Mouse (Mus musculus): Measurements from ENCODE around the gene Mospd3. TPM values are rescaled to one million over a fixed set of nuclear protein-coding genes. Genes with fewer than 3 reads are reported as not detected.

The Mospd3 gene
- polyA plus RNA-seq, 1 experiment from 2014 or later, result 25.0 TPM

DNA sequence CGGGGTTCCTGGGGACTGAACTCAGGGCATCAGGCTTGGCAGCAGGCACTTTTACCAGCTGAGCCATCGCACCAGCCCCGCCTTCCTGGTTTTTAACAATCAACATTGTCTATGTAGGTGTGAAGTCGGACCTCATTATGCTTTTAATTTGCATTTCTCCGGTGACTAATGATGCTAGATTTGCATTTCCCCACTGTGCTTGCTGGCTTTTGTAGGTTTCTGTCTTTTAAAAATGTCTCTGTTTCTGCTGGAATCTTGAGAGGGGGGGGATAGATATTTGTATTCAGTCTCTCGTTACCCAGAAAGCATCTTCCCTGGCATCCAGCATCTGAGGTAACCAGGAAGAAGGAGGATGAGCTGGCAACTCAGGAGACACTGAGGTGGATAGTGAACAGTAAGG, 39.3 kb downstream of the Mospd3 start:
- ATAC-seq (replicated peaks; ENCODE audit: extremely low read depth, insufficient read depth, low FRiP score), result no peak
- 62% methylated on average over 6 of the region's 6 CpGs for WGBS
- no peaks in the 10 kb centered on the region for H3K36me3 ChIP-seq (ENCODE audit: control insufficient read depth, insufficient read depth)

GRCm38 (mm10) chr5:137553898-137554297, 47.0 kb downstream of the Mospd3 start:
- no peak overlapping the region for H3K4me2 ChIP-seq (ENCODE audit: low read depth, low read length)
- no peaks in the 10 kb centered on the region for H3K36me3 ChIP-seq (ENCODE audit: control insufficient read depth, insufficient read depth)
- WGBS, result 44% methylated on average over 11 of the region's 11 CpGs
- H3K4me1 ChIP-seq (ENCODE audit: control insufficient read depth, insufficient read depth, low read length), result no peaks in the 10 kb centered on the region
- no peak for ATAC-seq (replicated peaks; ENCODE audit: extremely low read depth, insufficient read depth, low FRiP score)
- H3K27ac ChIP-seq (ENCODE audit: low read length), result no peak overlapping the region
- H3K9me3 ChIP-seq (replicated peaks; ENCODE audit: control insufficient read depth, low read length), result no peaks in the 10 kb centered on the region
- H3K4me3 ChIP-seq (ENCODE audit: low read length), result no peak overlapping the region
- H3K9ac ChIP-seq (ENCODE audit: low read length), result no peak overlapping the region
- peaks cover 14% of the 10 kb centered on the region for H3K27me3 ChIP-seq (ENCODE audit: control insufficient read depth, insufficient read depth, low read length)

More for the DNA sequence above, 39.3 kb downstream of the Mospd3 start:
- no peaks in the 10 kb centered on the region for H3K9me3 ChIP-seq (replicated peaks; ENCODE audit: control insufficient read depth, low read length)
- H3K4me2 ChIP-seq (ENCODE audit: low read depth, low read length), result no peak overlapping the region
- H3K4me3 ChIP-seq (ENCODE audit: low read length), result no peak overlapping the region
- H3K4me1 ChIP-seq (ENCODE audit: control insufficient read depth, insufficient read depth, low read length), result no peaks in the 10 kb centered on the region
- H3K27ac ChIP-seq (ENCODE audit: low read length), result no peak overlapping the region
- no peaks in the 10 kb centered on the region; the same call in 1 of the 2 replicates for H3K27me3 ChIP-seq (ENCODE audit: control insufficient read depth, insufficient read depth, low read length)
- H3K9ac ChIP-seq (ENCODE audit: low read length), result no peak overlapping the region

DNA sequence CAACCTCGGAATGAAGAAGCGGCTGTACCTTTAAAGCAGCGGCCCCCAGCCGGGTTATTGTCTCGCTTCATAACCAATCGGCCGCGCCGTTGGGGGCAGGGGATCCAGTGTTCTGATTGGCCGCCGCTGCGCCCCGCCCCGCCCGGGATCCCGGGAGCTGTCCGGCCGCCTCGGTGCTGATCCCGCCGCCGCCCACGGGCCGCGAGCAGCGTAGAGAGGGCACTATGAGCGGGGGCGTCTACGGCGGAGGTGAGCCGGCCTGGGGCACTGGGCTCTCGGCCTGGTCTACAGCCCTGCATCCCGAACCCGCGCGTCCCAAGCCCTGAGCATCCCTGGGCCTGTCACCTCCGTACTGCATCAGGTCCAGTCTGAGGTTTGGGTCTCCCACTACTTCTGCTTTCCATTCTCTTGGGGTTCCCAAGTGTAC, 47.4 kb downstream of the Mospd3 start, which contains the start of gene Actl6b:
Actl6b (plus strand) TSS at position 107 of the 427 bp plus-strand sequence.
- no peaks in the 10 kb centered on the region for H3K9me3 ChIP-seq (replicated peaks; ENCODE audit: control insufficient read depth, low read length)
- H3K36me3 ChIP-seq (ENCODE audit: control insufficient read depth, insufficient read depth), result no peaks in the 10 kb centered on the region
- H3K4me1 ChIP-seq (ENCODE audit: control insufficient read depth, insufficient read depth, low read length), result no peaks in the 10 kb centered on the region
- H3K4me2 ChIP-seq (ENCODE audit: low read depth, low read length), result peak within 1 kb of the TSS; percentile 22; the same call in 1 of the 2 replicates
- 1% methylated on average over 37 of the region's 37 CpGs for WGBS
- H3K4me3 ChIP-seq (ENCODE audit: low read length), result peak within 1 kb of the TSS; percentile 4; the same call in 1 of the 2 replicates
- peak; percentile 49; the same call in 1 of the 2 replicates for ATAC-seq (replicated peaks; ENCODE audit: extremely low read depth, insufficient read depth, low FRiP score)
- no peak within 1 kb of the TSS for H3K9ac ChIP-seq (ENCODE audit: low read length)
- H3K27ac ChIP-seq (ENCODE audit: low read length), result no peak within 1 kb of the TSS
- H3K27me3 ChIP-seq (ENCODE audit: control insufficient read depth, insufficient read depth, low read length), result peaks cover 14% of the 10 kb centered on the region

DNA sequence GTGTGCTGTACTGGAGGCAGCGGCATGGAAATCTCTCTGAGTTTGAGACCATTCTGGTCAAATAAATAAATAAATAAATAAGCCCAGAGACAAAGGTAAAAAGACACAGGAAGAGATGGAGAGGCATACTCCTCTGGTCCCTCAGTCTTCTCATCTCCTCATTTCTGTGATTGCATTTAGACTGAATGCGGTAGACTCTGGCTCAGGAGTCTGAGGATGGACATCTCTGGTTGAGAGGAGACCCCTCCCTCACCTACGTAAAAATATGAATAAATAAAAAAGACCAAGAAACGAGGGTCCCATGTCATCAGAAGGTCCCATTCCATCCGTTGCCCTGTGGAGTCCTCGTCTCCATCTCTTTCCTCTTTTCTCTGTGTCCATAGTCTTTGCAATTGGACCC, 47.9 kb downstream of the Mospd3 start:
- H3K9ac ChIP-seq (ENCODE audit: low read length), result no peak overlapping the region
- H3K4me3 ChIP-seq (ENCODE audit: low read length), result peak overlapping the region; percentile 4; the same call in 1 of the 2 replicates
- peaks cover 14% of the 10 kb centered on the region for H3K27me3 ChIP-seq (ENCODE audit: control insufficient read depth, insufficient read depth, low read length)
- H3K9me3 ChIP-seq (replicated peaks; ENCODE audit: control insufficient read depth, low read length), result no peaks in the 10 kb centered on the region
- H3K36me3 ChIP-seq (ENCODE audit: control insufficient read depth, insufficient read depth), result no peaks in the 10 kb centered on the region
- H3K4me2 ChIP-seq (ENCODE audit: low read depth, low read length), result peak overlapping the region; percentile 22; the same call in 1 of the 2 replicates
- no peak overlapping the region for H3K27ac ChIP-seq (ENCODE audit: low read length)
- WGBS, result 27% methylated on average over 6 of the region's 6 CpGs
- no peak for ATAC-seq (replicated peaks; ENCODE audit: extremely low read depth, insufficient read depth, low FRiP score)
- no peaks in the 10 kb centered on the region for H3K4me1 ChIP-seq (ENCODE audit: control insufficient read depth, insufficient read depth, low read length)

DNA sequence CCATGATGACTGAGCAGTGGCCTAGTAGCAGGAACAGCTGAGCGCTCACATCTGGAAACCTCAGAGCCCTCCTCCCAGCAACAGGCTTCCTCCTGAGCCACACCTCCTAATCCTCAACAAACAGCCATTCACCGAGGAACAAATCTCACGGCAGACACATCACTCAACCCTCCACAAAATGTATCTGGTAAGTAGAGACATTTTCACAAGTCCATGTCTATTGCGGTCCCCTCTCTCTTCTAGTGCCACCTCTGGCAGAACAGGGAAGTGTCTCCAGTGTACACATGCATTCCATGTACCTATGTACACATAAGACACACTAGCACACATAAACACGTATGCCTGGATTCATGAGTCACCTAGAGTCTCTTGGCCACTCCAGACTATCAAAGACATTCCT, 49.7 kb downstream of the Mospd3 start:
- Histone ChIP-seq H3K9ac (ENCODE audit: low read length) (no peak overlapping the region), H3K36me3 (ENCODE audit: control insufficient read depth, insufficient read depth) (no peaks in the 10 kb centered on the region), H3K4me1 (ENCODE audit: control insufficient read depth, insufficient read depth, low read length) (no peaks in the 10 kb centered on the region), H3K4me3 (ENCODE audit: low read length) (no peak overlapping the region), H3K27me3 (ENCODE audit: control insufficient read depth, insufficient read depth, low read length) (peaks cover 14% of the 10 kb centered on the region), H3K9me3 (replicated peaks; ENCODE audit: control insufficient read depth, low read length) (no peaks in the 10 kb centered on the region), H3K4me2 (ENCODE audit: low read depth, low read length) (no peak overlapping the region), H3K27ac (ENCODE audit: low read length) (no peak overlapping the region)
- ATAC-seq (replicated peaks; ENCODE audit: extremely low read depth, insufficient read depth, low FRiP score), result no peak
- 65% methylated on average over 5 of the region's 5 CpGs for WGBS

DNA sequence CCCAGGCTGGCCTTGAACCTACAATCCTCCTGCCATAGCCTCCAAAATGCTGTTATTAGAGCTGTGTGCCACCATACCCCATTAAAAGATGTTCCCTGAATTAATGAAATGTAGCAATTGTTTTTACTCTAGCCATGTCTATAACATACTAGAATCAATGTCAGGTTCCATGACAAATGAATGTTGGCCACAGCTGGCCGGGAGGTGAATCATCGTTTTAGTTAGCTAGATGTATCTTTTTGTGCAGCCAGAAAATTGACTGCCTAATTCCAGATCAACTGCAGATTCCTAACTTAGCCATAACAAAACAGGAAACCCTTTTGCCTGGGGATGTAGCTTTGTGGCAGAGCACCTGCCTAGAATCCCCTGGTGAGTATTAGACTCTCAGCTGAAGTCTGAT, 51.0 kb downstream of the Mospd3 start:
- no peaks in the 10 kb centered on the region for H3K4me1 ChIP-seq (ENCODE audit: control insufficient read depth, insufficient read depth, low read length)
- no peaks in the 10 kb centered on the region for H3K9me3 ChIP-seq (replicated peaks; ENCODE audit: control insufficient read depth, low read length)
- ATAC-seq (replicated peaks; ENCODE audit: extremely low read depth, insufficient read depth, low FRiP score), result no peak
- no peak overlapping the region for H3K4me3 ChIP-seq (ENCODE audit: low read length)
- H3K9ac ChIP-seq (ENCODE audit: low read length), result no peak overlapping the region
- H3K27me3 ChIP-seq (ENCODE audit: control insufficient read depth, insufficient read depth, low read length), result peaks cover 14% of the 10 kb centered on the region
- H3K36me3 ChIP-seq (ENCODE audit: control insufficient read depth, insufficient read depth), result no peaks in the 10 kb centered on the region
- H3K27ac ChIP-seq (ENCODE audit: low read length), result no peak overlapping the region
- 61% methylated on average over 2 of the region's 2 CpGs for WGBS
- no peak overlapping the region for H3K4me2 ChIP-seq (ENCODE audit: low read depth, low read length)

Other genes with a start within 250 kb of the Mospd3 start
- gene Zan, start 124.0 kb downstream of the Mospd3 start, polyA plus RNA-seq (2015; fragmentation: Nextera tagmentation; extraction: Ambion mirVana), result 0.02 and 0.09 TPM in 2 replicates
- 43.3 and 45.5 TPM in 2 replicates for gene Pop7, start 98.5 kb downstream of the Mospd3 start, polyA plus RNA-seq (2015; fragmentation: Nextera tagmentation; extraction: Ambion mirVana)
- 8.9 and 9.7 TPM in 2 replicates for gene Gigyf1, start 82.5 kb downstream of the Mospd3 start, polyA plus RNA-seq (2015; fragmentation: Nextera tagmentation; extraction: Ambion mirVana)
- gene Epo, start 67.8 kb downstream of the Mospd3 start, polyA plus RNA-seq (2015; fragmentation: Nextera tagmentation; extraction: Ambion mirVana), result not detected in 2 replicates
- 276 and 285 TPM in 2 replicates for gene Gnb2, start 67.5 kb downstream of the Mospd3 start, polyA plus RNA-seq (2015; fragmentation: Nextera tagmentation; extraction: Ambion mirVana)
- 0.33 and 0.36 TPM in 2 replicates for gene Actl6b, start 47.5 kb downstream of the Mospd3 start, polyA plus RNA-seq (2015; fragmentation: Nextera tagmentation; extraction: Ambion mirVana)
- 0.26 and 0.54 TPM in 2 replicates for gene Tfr2, start 31.2 kb downstream of the Mospd3 start, polyA plus RNA-seq (2015; fragmentation: Nextera tagmentation; extraction: Ambion mirVana)
- gene Pcolce, start 12.7 kb upstream of the Mospd3 start, polyA plus RNA-seq (2015; fragmentation: Nextera tagmentation; extraction: Ambion mirVana), result 121 and 129 TPM in 2 replicates
- 0.12 and 0.39 TPM in 2 replicates for gene Fbxo24, start 27.9 kb upstream of the Mospd3 start, polyA plus RNA-seq (2015; fragmentation: Nextera tagmentation; extraction: Ambion mirVana)
- gene Lrch4, start 28.1 kb upstream of the Mospd3 start, polyA plus RNA-seq (2015; fragmentation: Nextera tagmentation; extraction: Ambion mirVana), result 24.8 and 31.1 TPM in 2 replicates
- 9.1 and 12.5 TPM in 2 replicates for gene Gm20605, start 28.1 kb upstream of the Mospd3 start, polyA plus RNA-seq (2015; fragmentation: Nextera tagmentation; extraction: Ambion mirVana)
- 6.2 and 6.3 TPM in 2 replicates for gene Sap25, start 40.3 kb upstream of the Mospd3 start, polyA plus RNA-seq (2015; fragmentation: Nextera tagmentation; extraction: Ambion mirVana)
- 0.20 and 0.21 TPM in 2 replicates for gene Irs3, start 44.7 kb upstream of the Mospd3 start, polyA plus RNA-seq (2015; fragmentation: Nextera tagmentation; extraction: Ambion mirVana)
- gene Agfg2, start 83.7 kb upstream of the Mospd3 start, polyA plus RNA-seq (2015; fragmentation: Nextera tagmentation; extraction: Ambion mirVana), result 19.4 and 21.0 TPM in 2 replicates
- gene Nyap1, start 140.5 kb upstream of the Mospd3 start, polyA plus RNA-seq (2015; fragmentation: Nextera tagmentation; extraction: Ambion mirVana), result 1.6 and 1.9 TPM in 2 replicates
- 164 and 189 TPM in 2 replicates for gene Tsc22d4, start 144.7 kb upstream of the Mospd3 start, polyA plus RNA-seq (2015; fragmentation: Nextera tagmentation; extraction: Ambion mirVana)
- 20.5 and 22.6 TPM in 2 replicates for gene Ppp1r35, start 177.8 kb upstream of the Mospd3 start, polyA plus RNA-seq (2015; fragmentation: Nextera tagmentation; extraction: Ambion mirVana)
- gene Mepce, start 186.6 kb upstream of the Mospd3 start, polyA plus RNA-seq (2015; fragmentation: Nextera tagmentation; extraction: Ambion mirVana), result 5.6 and 5.7 TPM in 2 replicates
- gene Zcwpw1, start 186.7 kb upstream of the Mospd3 start, polyA plus RNA-seq (2015; fragmentation: Nextera tagmentation; extraction: Ambion mirVana), result 9.6 and 9.9 TPM in 2 replicates
- 2.0 TPM in 2 replicates for gene Pilra, start 235.2 kb upstream of the Mospd3 start, polyA plus RNA-seq (2015; fragmentation: Nextera tagmentation; extraction: Ambion mirVana)

Data from heart, embryonic 16.5 days (tissue).